Mouse (Mus musculus) retina, postnatal 7 days (tissue): ENCODE data around the gene Creb5.
"Not testable (repeated sequence)": the region's sequence is repeated elsewhere in the genome, so short reads cannot be mapped to it uniquely, and the experiment has no call there.

Experiments used
- DNase-seq: peaks from one replicate; pipeline ENCODE4 v3.0.0-alpha.2; 2012; ENCODE audit warnings: low read depth, low spot score

Creb5 gene

DNA sequence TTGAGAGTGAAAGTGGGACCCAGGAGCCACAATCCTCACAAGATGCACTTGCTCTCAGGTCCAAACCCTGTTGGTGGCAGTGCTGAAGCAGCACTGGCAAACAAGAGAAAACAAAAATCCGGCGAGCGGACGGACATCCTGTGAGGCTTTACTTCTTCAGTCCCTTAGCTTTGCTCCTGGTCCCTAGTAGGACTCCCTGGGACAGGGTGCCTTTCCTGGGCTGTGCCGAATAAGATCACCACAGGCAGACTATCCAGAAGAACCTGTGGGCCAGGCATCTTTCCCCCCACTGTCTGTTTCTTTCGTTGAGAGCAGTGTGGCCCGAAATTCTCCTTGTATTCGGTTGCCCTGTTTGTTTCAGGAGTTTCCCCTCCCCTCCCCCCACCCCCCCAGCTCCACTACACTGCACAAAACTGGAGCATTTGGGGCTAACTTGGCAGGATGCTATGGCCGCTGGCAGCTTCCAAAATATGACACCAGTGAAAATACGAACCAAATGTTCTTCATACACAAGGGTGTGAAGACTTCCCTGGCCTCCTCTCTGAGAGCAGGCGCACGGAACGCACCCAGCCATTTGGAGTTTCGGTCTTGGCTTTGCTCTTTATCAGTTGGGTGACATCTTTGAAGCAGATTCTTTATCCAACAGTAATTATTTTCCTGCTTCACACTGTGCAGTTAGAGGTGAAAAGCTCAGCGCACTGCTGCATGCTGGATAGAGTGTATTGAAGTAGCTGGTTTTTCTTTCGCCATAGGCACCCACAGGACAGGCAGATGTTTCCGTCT, 32.7 kb downstream of the Creb5 start:
- no peak for DNase-seq

DNA sequence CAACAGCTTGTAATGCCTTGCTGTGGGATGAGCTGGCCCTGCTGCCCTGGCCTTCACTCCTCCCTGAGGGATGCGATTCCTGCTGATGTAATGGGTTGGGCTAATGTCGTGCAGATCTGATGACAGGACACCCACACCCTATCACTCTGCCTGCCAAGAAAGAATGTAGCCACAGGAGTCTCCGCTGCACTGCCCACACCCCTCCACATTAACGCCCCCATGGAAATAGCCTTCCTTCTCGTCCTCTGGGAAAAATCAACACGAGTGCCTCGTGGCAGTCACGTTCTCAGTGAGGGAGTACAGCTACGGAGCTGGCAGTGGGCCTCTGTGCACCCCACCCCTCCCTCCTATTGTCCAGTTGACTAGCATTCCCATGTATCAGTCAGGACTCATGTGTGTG, 50.3 kb downstream of the Creb5 start:
- DNase-seq, result no peak

- DNase-seq, result no peak
These were observed 65.4 kb downstream of the Creb5 start for GRCm38 (mm10) chr6:53352311-53352960.

DNA sequence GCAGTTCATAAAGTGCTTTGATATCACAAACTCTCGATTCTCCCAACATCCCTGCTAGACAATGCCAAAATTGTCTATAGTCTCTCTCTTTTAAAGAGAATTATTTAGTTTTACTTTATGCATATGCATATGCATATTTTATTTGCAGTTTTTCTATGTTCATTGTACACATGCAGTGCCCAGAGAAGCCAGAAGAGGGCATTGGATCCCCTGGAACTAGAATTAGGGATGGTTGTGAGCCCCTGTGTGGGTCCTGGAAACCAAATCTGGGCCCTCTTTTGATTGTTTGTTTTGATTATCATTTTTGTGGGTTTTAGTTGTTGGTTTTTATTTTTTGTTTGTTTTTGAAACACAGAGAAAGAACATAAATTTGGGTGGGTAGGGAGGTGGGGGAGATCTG, 69.3 kb downstream of the Creb5 start:
- no peak for DNase-seq

- no peak for DNase-seq
These were observed 76.5 kb downstream of the Creb5 start for GRCm38 (mm10) chr6:53363535-53363934.

DNA sequence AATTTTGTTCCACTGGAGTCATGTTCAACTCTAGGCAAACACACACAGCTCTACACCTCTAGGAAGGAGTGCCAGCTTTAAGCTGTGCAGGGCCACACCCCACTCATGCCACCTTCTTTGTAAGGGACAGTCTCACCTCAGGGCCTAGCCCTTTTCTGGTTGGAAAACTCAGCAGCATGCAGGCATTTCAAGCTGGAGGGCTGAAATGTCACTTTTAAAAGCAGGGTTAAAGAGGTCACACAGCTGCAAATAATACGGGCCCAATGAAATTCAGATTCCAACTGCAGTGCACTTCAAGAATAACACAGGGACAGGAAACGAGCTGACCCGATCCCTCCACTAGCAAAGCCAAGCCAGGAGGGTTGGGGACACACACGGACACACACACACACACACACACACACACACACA, 76.9 kb downstream of the Creb5 start:
- no peak for DNase-seq

GRCm38 (mm10) chr6:53369147-53369546, 82.1 kb downstream of the Creb5 start:
- no peak for DNase-seq

DNA sequence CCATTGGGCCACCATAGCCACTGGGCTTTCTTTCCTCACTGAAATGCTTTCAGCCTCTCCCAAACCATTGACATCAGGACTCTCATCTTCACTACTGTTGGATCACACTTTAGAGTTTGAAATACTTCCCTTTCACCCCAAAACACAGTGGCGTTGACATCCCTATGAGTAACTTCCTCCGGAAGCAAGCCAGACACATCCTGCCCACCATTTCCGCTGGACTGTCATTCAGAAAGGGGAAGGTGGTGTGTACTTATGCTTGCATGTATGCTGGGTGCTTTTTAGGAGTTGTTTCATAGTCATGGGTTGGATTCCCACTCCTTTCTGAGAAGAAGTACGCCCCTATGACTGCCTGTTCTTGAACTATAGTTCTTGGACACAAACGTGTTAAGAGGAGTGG, 82.9 kb downstream of the Creb5 start:
- DNase-seq, result no peak

GRCm38 (mm10) chr6:53371962-53372361, 84.9 kb downstream of the Creb5 start:
- DNase-seq, result peak; percentile 4

- DNase-seq, result no peak
These were observed 87.4 kb downstream of the Creb5 start for GRCm38 (mm10) chr6:53374315-53374941.

GRCm38 (mm10) chr6:53389277-53389676, 102.2 kb downstream of the Creb5 start:
- no peak for DNase-seq

- DNase-seq, result no peak
These were observed 103.3 kb downstream of the Creb5 start for GRCm38 (mm10) chr6:53390413-53390812.

- no peak for DNase-seq
These were observed 107.0 kb downstream of the Creb5 start for GRCm38 (mm10) chr6:53394026-53394425.

GRCm38 (mm10) chr6:53395208-53395607, 108.1 kb downstream of the Creb5 start:
- no peak for DNase-seq

DNA sequence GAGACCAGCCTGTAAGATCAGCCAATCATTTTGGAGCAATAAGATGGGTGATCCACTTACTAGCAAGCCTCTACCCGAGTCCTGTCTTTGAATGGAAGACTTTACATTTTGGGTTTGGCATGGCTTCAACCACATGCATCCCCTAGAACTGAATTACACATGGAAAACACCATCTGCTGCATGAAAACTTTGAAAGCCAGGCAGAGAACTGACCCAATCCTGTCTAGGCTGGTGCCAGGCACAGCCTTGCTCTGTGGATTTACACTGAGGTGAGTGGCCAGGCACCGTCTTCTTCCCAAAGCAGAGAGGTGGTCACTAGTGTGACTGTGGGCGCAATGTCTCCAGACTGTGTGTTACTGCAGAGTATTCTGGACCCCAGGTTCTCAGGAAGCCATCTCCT, 109.4 kb downstream of the Creb5 start:
- no peak for DNase-seq

GRCm38 (mm10) chr6:53397797-53398196, 110.7 kb downstream of the Creb5 start:
- no peak for DNase-seq

- no peak for DNase-seq
These were observed 111.4 kb downstream of the Creb5 start for GRCm38 (mm10) chr6:53398297-53399140.

GRCm38 (mm10) chr6:53401364-53401763, 114.3 kb downstream of the Creb5 start:
- no peak for DNase-seq

DNA sequence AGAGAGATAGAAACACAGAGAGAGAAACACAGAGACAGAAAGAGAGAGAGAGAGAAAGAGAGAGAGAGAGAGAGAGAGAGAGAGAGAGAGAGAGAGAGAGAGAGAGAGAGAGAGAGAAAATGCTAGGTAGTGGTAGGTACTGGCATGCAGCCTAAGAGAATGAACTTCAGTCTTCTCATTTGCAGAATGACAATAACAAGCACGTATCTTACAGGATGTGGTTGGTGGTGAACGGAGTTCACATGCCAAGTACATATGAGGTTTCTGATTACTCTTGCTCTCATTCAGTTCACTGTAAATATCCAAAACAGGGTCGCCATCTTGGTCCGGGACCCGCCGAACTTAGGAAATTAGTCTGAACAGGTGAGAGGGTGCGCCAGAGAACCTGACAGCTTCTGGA, 115.5 kb downstream of the Creb5 start:
- DNase-seq, result not testable (repeated sequence)

GRCm38 (mm10) chr6:53409183-53409582, 122.1 kb downstream of the Creb5 start:
- no peak for DNase-seq

DNA sequence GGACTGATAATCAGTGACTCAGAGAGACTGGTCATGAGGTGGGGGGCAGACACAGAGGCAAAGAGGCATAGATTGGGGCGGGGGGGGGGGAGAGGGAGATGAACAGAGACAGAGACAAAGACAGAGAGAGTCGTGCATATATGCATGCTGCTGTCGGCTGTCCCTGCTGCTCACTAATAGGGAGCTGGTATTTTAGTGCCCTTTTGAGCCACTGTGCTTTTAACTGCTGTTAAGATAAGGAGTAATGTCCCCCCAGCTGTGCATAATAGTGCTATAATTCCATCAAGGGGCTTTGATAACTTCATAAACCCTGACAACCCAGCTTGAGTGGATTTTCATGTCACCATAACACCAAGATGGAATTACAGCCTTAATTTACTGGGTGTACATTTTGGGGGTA, 134.3 kb downstream of the Creb5 start:
- no peak for DNase-seq

GRCm38 (mm10) chr6:53429368-53429767, 142.3 kb downstream of the Creb5 start:
- no peak for DNase-seq
